Mouse (Mus musculus): ENCODE data around the gene Myl6b.

GRCm38 (mm10) chr10:128498590-128498989 is at the start of gene Myl6b:
- no peak for TF ChIP-seq RAD21 (IDR thresholded peaks at IDR 0.05; ENCODE audit: low read depth, low read length)
- TF ChIP-seq CTCF (conservative IDR thresholded peaks at IDR 0.05 in 1 of 2, IDR thresholded peaks at IDR 0.05 in 1 of 2; ENCODE audit: low read depth in 2 of 2, low read length in 2 of 2): no peak
- no peak for TF ChIP-seq CHD1 (IDR thresholded peaks at IDR 0.05; ENCODE audit: low read depth, low read length)
- TF ChIP-seq UBTF (IDR thresholded peaks at IDR 0.05; ENCODE audit: low read depth, low read length): no peak
- no peak for TF ChIP-seq POLR2A (IDR thresholded peaks at IDR 0.05; ENCODE audit: low read depth, low read length)
- TF ChIP-seq BHLHE40 (IDR thresholded peaks at IDR 0.05; ENCODE audit: low read depth, low read length): peak; percentile 84
- TF ChIP-seq GABPA (IDR thresholded peaks at IDR 0.05; ENCODE audit: insufficient replicate concordance, low read depth, low read length): peak; percentile 70; the same call in 1 of the 2 replicates
- TF ChIP-seq TBP (conservative IDR thresholded peaks at IDR 0.05; ENCODE audit: low read depth, low read length): no peak
- TF ChIP-seq ETS1 (conservative IDR thresholded peaks at IDR 0.05; ENCODE audit: low read depth, low read length): peak; percentile 81
- 0 out of 2 replicates have a peak, but pooled peaks have one; percentile 36 for TF ChIP-seq MAFK (IDR thresholded peaks at IDR 0.05; ENCODE audit: insufficient replicate concordance, low read length)
- no peak for TF ChIP-seq EP300 (IDR thresholded peaks at IDR 0.05; ENCODE audit: low read length)

Data from CH12.LX (cell line).